Mouse (Mus musculus): Measurements from ENCODE around the gene Mcrip2.

GRCm38 (mm10) chr17:25895891-25896290 lies 27.3 kb upstream of the Mcrip2 start:
- TF ChIP-seq CTCF (IDR thresholded peaks at IDR 0.05; ENCODE audit: extremely low read depth, insufficient read length, insufficient replicate concordance, low read depth, low read length), result no peak
- no peak for TF ChIP-seq POLR2A (IDR thresholded peaks at IDR 0.05; ENCODE audit: low read depth, low read length)

Measured in small intestine, adult 2 months (tissue).